Mouse (Mus musculus) frontal cortex, adult 2 months (tissue): ENCODE measurements at regions not wholly inside any gene's neighbourhood (a gene's known extent, or its start where the extent isn't known, plus 50 kb on each side); places are given as distances from the start of the nearest gene placed in this dataset.
A peak's percentile ranks its signal among the peaks of the same experiment; 100 is the strongest.
"Not testable (repeated sequence)": the region's sequence is repeated elsewhere in the genome, so short reads cannot be mapped to it uniquely, and the experiment has no call there.

Source experiments
- DNase-seq, 2 experiments: peaks; one replicate each; pipeline ENCODE4 v3.0.0; 2022; ENCODE audit warnings: low spot score in 1 of 2; ENCODE audit errors: extremely low spot score in 1 of 2

- DNase-seq, result not testable (repeated sequence)
These were observed 1191.1 kb upstream of the 1700008P02Rik start for GRCm38 (mm10) chr3:7811301-7811700.

- DNase-seq, result not testable (repeated sequence)
These were observed 1184.9 kb upstream of the 1700008P02Rik start for GRCm38 (mm10) chr3:7805121-7805520.

GRCm38 (mm10) chr3:7804209-7804608 is 1184.0 kb upstream of the 1700008P02Rik start:
- DNase-seq, result no peak

GRCm38 (mm10) chr3:7799486-7799885 is 1179.2 kb upstream of the 1700008P02Rik start:
- DNase-seq, result no peak

- peak in 1 of 2 experiments; percentile 9 for DNase-seq
These were observed 1167.4 kb upstream of the 1700008P02Rik start for GRCm38 (mm10) chr3:7787665-7788064.

GRCm38 (mm10) chr3:7785096-7785495 is 1164.9 kb upstream of the 1700008P02Rik start:
- DNase-seq, result no peak

- no peak for DNase-seq
These were observed 1135.2 kb upstream of the 1700008P02Rik start for GRCm38 (mm10) chr3:7755445-7755844.

- peak in 1 of 2 experiments; percentile 2 for DNase-seq
These were observed 1093.5 kb upstream of the 1700008P02Rik start for GRCm38 (mm10) chr3:7713741-7714140.

- no peak for DNase-seq
These were observed 1092.9 kb upstream of the 1700008P02Rik start for GRCm38 (mm10) chr3:7713130-7713529.

- no peak for DNase-seq
These were observed 1092.2 kb upstream of the 1700008P02Rik start for GRCm38 (mm10) chr3:7712466-7712865.

- DNase-seq, result peak in 1 of 2 experiments; percentile 5
These were observed 1088.4 kb upstream of the 1700008P02Rik start for GRCm38 (mm10) chr3:7708609-7709008.

- no peak for DNase-seq
These were observed 1063.3 kb upstream of the 1700008P02Rik start for GRCm38 (mm10) chr3:7683536-7683935.

- not testable (repeated sequence) for DNase-seq
These were observed 1062.6 kb upstream of the 1700008P02Rik start for GRCm38 (mm10) chr3:7682816-7683215.

GRCm38 (mm10) chr3:7682311-7682710 is 1062.1 kb upstream of the 1700008P02Rik start:
- no peak for DNase-seq

- no peak for DNase-seq
These were observed 1049.7 kb upstream of the 1700008P02Rik start for GRCm38 (mm10) chr3:7669956-7670355.

GRCm38 (mm10) chr3:7667851-7668250 is 1047.6 kb upstream of the 1700008P02Rik start:
- not testable (repeated sequence) for DNase-seq

- not testable (repeated sequence) for DNase-seq
These were observed 1046.3 kb upstream of the 1700008P02Rik start for GRCm38 (mm10) chr3:7666391-7667142.
